Mouse (Mus musculus) cortical plate, adult 2 months (tissue): ENCODE results near the gene Trim7.
A peak's percentile ranks its signal among the peaks of the same experiment; 100 is the strongest.

Experiments used
- CTCF ChIP-seq: fragments of 200-500 bp; IDR thresholded peaks from 2 replicates; pipeline ENCODE4 v1.5.1; 2011; ENCODE audit warnings: mild to moderate bottlenecking, control low read depth, low read length; ENCODE audit not compliant: insufficient read depth; ENCODE audit errors: extremely low read depth
- POLR2A ChIP-seq: fragments of 200-500 bp; IDR thresholded peaks from 2 replicates; pipeline ENCODE4 v1.6.1; 2011; ENCODE audit warnings: mild to moderate bottlenecking, low read length, control low read depth; ENCODE audit not compliant: insufficient read depth; ENCODE audit errors: extremely low read depth

DNA sequence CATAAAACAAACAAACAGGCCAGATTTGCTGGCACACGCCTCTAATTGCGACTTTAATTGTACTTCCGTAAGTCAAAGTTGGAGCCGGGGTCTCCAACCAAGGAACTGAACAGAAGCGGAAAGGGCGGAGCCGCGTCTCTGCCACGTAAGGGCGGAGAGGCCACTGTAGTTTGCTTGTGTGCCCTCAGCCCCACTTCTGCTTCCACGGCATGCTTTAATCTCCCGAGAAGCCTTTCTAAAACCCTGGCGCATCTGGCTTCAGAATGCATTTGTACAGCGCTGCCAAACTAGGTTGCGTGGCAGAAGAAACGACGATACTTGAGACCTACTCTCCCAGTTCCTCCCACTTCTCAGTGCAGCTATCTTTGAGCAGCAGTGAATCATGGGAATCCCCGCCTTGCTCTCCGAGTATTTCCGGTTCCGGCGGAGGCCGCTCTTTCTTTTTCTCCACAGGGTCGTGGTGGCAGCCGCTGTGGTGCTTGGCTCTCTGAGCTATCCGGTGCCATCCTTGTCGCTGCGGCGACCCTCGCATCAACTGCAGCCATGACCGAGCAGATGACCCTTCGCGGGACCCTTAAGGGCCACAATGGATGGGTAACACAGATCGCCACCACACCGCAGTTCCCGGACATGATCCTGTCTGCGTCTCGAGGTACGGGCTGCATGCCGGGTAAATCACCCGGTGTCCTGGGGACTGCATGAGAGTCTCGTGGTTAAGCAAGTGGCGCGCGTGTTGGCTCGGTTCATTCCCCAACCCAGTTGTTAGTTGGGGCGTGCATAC, 25.8 kb upstream of the Trim7 start, which contains the start of gene Rack1:
- no peak for TF ChIP-seq CTCF
- peak; percentile 65 for TF ChIP-seq POLR2A
